Mouse (Mus musculus) urinary bladder, postnatal 14 days (tissue): Measurements from ENCODE around the gene Alox15.

ENCODE experiments used
- DNase-seq: peaks from one replicate; pipeline ENCODE4 v3.0.0; 2021; ENCODE audit warnings: low spot score

The Alox15 gene

GRCm38 (mm10) chr11:70308296-70308695 lies 43.5 kb downstream of the Alox15 start:
- no peak for DNase-seq

GRCm38 (mm10) chr11:70306159-70306558 lies 45.7 kb downstream of the Alox15 start:
- DNase-seq: no peak

GRCm38 (mm10) chr11:70302293-70302692 lies 49.5 kb downstream of the Alox15 start:
- no peak for DNase-seq

- no peak for DNase-seq
These were observed 53.9 kb downstream of the Alox15 start for GRCm38 (mm10) chr11:70297836-70298454.

- DNase-seq: no peak
These were observed 54.4 kb downstream of the Alox15 start for GRCm38 (mm10) chr11:70297405-70297804.
